Mouse (Mus musculus) left cerebral cortex, postnatal 36 days (tissue): ENCODE data around the gene Dxo. TPM values are rescaled to one million over a fixed set of nuclear protein-coding genes. Genes with fewer than 3 reads are reported as not detected.
"Not testable (repeated sequence)": the region's sequence is repeated elsewhere in the genome, so short reads cannot be mapped to it uniquely, and the experiment has no call there.

Experiments used
- DNase-seq, 2 experiments: peaks; one replicate each; pipeline ENCODE4 v3.0.0; 2021 to 2022; ENCODE audit warnings: low spot score in 2 of 2, mixed read lengths in 1 of 2
- intact Hi-C: fragments of 180-260 bp; cut with DNase I; formaldehyde crosslinking; loops from one replicate; pipeline ENCODE4 v1.15.1; 2025
- total RNA-seq, 2 experiments: library from RNA; stranded (reverse); gene quantifications; 2 replicates each; pipeline ENCODE4 v1.2.3; 2021

The Dxo gene
- total RNA-seq: 10 to 100 TPM; 39.4 to 45.4 TPM

DNA sequence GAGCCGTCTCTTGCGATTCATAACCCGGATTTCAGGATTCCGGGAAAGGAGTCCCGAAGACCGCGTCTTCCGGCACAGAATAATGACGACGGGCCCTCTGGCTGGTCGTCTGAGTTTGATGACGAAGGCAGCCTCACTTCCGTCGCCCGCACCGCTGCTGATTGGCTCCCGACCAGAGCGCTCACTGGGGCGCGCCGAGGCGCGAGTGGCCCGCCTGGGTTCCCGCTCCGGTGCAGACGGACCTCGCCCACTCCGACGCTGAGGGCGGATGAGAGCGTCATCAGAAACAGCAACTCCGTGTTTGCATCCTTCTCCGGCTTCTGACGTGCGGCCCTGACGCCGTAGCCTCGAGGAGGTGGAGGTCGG lies at the start of gene Dxo, which contains the start of gene Stk19:
Dxo (plus strand) TSS at position 164 of the 366 bp plus-strand sequence.
Stk19 (minus strand) TSS at position 90 of the 366 bp plus-strand sequence.
- DNase-seq: peak; percentile 98 to 99
- intact Hi-C loops: loop anchor here (1.0 to 5.0 kb wide), 4 partner anchors 13 to 405 kb away; partner anchors contain the start of genes Ddx39b, Nelfe and Skiv2l

DNA sequence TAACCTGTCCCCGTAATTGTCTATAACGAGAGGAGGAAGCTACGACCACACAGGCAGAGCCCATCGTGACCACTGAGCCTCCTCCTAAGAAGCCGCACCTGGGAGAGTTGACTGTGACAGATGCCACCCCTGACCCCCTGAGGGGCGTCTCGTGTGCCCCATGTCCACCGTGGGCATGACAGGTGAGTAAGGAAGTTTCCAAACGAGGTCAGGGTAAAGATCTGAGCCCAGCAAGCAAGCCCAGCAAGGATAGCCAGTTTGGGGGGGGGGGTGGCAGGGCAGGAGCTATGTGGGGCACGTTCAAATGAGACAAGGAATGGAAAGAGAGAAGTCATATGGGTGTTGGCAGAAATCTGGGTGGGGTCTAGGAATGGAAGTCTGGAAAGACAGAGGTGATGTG lies 41.8 kb upstream of the Dxo start:
- intact Hi-C loops: no loop called here
- DNase-seq: no peak

DNA sequence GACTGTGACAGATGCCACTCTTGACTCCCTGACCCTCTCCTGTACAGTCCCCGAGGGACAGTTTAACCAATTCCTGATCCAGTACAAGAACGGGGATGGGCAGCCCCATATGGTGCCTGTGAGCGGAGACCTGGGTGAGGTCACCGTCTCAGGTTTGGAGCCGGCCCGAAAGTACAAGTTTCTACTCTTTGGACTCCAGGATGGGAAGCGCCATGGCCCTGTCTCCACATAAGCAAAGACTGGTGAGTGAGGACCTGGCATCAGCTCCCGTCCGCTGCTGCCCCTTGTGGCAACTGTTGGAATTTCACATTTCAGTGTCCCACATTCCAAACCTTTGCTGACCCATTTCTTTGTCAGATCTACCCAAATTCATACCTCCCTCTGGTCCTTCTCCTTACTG lies 41.2 kb upstream of the Dxo start:
- no peak for DNase-seq
- intact Hi-C loops: no loop called here

DNA sequence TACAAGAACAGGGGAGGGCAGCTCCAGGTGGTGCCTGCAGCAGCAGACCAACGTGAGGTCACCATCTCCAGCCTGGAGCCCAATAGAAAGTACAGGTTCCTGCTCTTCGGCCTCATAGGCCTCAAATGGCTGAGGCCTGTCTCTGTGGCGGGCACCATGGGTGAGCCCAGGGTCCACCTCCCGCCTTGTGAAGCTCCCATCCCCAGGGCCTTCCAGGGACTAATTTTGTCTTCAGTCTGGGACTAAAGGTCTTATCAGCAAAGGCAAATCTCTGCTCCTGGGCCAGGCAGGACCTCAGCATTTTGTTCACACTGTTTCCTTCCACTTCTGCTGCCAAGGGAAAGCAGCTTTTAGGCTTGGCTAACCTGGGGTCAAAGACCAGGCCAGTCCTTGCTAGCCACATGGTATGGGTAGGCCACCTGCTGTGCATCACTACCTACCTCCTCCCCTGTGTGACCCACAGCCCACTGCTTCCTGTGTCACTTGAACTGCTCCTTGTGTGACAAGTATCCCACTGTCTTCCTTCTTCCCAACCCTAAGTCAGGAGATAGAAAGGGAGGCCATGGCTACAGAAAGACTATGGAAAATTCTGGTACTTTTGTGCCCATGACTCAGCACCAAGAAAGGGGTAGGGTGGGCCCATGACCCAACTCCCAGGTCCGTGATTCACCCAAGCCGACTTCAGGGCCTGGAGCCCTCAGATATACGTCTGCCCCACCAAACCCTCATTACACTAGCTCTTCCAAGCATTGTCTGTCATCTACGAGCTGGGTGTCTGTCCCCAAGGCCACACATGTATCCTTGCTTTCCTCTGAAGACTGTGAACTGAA lies 40.3 kb upstream of the Dxo start:
- DNase-seq: no peak
- intact Hi-C loops: no loop called here

DNA sequence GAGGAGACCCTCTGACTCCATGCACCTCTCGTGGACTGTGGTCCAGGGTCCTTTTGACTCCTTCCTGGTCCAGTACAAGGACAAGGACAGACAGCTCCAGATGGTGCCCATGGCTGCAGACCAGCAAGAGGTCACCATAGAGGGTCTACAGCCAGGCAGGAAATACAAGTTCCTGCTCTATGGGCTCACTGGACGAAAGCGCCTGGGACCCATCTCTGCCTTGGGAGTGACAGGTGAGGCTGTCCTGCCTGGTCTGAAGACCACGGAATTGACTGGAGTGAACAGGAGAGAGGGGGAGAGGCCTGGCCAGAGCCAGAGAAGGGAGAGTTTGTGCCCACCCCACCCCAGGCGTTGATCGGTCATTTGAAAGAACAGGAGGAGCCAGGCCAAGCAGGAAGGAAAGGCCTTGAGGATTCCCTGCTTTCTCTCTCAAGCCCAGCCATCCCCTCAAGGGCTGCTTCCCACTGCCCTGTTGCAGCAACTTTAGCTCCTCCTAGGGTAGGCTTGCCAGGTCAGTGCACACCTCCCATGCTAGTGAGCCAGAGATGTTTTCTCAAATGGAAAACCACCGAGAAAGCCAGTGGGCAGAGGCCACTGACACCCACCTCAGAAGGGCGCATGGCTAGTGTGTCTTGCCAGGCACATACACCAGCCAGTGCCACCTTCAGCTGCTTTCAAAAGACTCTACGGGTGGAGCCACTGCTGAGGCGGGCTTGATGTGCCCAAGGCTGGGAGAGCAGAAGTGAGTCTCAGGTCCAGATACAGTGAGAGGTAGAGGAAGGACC lies 39.4 kb upstream of the Dxo start:
- intact Hi-C loops, DNase-seq: not testable (repeated sequence)

DNA sequence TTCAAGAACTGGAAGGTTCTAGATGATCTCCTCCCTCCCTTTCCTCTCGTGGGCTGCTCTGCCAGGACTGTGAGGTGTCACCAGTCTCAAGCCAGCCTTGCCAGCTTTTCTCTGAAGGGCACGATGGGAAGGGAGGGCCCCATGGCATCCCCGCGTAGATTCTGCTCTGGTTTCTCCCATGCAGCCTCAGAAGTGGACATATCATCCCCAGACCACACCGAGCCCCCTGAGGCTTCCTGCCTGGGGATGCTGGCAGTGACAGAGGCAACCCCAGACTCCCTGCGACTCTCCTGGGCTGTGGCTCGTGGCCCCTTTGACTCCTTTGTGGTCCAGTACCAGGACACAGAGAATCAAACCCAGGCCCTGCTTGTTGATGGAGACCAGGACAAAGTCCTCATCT lies 38.7 kb upstream of the Dxo start:
- intact Hi-C loops, DNase-seq: not testable (repeated sequence)

DNA sequence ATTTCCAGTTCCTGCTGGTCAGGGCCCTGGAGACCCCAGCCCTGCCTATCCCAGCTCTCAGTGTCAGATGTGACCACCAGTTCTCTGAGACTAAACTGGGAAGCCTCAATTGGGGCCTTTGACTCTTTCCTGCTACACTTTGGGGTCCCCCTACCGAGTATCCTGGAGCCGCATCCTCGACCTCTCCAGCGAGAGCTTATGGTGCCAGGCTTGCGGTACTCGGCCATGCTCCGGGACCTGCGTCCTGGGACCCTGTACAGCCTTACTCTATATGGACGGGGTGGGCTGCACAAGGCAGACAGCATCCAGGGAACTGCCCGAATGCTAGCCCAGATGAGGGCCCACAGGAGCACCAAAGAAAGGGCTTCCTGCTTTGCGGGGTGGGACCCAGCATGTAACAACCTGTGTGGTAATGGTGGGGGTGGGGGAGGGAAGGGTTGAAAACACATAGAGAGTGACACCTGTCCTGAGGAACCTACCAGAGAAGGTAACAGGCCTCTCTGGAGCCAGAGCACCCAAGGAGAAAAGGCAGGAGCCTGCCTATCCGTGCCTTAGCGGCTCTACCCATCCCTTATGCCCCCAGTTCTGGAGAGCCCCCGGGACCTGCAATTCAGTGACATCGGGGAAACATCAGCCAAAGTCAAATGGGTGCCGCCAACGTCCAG lies 37.8 kb upstream of the Dxo start:
- no peak for DNase-seq
- intact Hi-C loops: no loop called here

DNA sequence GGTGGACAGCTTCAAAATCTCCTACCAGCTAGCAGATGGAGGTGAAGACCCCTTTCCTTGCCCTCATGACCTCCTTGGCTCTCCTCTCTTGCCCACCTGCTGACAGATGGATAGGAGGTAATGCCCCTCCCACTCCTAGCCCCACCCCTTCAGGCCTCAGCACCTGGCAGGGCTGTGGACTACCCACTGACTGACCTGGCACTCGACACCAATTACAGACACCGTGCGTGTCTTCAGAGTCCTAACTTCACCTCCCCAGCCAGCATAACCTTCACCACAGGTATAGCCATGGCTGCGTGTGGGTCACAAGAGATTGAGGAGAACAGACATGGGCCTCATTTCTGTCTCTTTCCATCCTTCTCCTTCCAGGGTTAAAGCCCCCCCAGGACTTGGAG lies 37.3 kb upstream of the Dxo start:
- DNase-seq: no peak
- intact Hi-C loops: no loop called here

DNA sequence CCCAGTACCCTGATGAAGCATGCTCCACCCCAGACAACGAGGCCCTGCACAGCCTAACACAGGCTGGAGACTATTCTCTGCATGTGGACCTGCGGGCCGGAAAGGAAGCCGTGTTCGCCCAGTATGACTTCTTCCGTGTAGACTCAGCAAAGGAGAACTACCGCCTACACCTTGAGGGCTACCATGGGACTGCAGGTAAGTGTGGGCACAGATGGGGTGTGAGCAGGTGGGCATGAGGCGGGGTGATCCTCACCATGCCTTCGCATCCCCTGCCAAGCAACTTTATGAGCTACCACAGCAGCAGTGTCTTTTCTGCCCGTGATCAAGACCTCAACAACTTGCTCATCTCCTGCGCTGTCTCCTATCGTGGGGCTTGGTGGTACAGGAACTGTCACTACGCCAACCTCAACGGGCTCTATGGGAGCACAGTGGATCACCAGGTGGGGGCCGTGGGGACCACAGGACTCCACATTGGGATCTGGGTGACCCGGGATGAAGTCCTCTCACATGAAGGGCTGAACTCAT lies 36.0 kb upstream of the Dxo start:
- DNase-seq, intact Hi-C loops: not testable (repeated sequence)

DNA sequence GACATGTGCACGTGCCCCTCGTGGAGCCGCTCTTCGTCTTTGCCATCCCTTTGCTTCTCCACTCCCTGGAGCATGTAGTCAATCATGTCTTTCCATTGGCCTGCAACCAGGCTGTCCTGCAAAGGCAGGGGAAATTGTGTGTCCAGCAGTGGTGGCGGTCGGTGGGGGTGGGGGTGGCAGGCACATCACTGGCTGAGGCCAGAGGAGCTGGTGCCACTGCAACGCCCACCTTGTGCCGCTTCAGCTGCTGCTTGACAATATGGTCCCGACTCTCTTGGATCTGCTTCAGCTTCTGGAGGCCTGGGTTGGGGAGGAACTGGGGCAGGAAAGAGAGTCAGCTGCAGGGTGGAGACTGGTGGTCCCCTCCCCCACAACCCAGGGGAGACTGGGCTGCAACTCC lies 34.1 kb upstream of the Dxo start:
- intact Hi-C loops: loop anchor here (2.0 kb wide), 1 partner anchor 84 kb away; no protein-coding TSS in a partner anchor
- not testable (repeated sequence) for DNase-seq

DNA sequence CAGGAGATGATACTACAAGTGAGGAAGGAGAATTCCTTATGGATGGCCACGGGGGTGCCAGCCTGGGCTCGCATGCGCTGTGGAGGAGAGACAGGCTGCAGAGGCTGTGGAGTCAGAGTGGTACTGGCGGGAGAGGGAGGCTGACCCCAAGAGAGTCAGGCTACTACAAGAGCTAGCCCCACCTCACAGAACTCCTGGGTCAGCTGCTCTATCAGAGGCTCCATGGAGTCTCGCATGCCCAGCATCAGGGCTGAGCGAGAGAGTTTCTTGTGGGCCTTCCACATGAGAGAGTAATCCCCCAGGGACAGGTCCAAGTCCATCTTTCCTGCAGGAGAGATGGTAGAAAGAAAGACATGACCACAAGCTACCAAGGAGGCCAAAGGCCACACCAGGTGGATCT lies 33.5 kb upstream of the Dxo start:
- not testable (repeated sequence) for DNase-seq
- intact Hi-C loops: loop anchor here (2.0 kb wide), 1 partner anchor 85 kb away; no protein-coding TSS in a partner anchor

DNA sequence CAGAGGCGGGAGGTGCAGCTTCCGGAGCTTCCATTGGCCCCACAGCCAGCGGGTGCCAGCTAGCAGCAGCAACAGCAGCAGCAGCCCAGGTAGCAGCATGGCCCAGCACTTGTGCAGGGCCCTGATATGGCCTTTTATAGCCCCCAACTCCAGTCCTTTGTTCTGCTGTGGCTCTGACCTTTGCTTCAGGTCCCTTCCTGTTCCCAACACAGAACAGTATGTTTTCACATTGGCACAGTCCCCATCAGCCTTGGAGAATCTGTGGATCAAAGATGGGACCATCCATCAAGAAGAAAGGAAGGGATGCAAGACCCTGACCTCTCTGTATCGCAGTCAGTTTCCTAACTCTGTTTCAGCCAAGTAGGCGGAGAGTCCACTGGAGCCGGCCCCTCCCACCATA lies 32.5 kb upstream of the Dxo start, which contains the start of gene Cyp21a1:
Cyp21a1 (minus strand) TSS at position 261 of the 400 bp plus-strand sequence.
- intact Hi-C loops, DNase-seq: not testable (repeated sequence)

DNA sequence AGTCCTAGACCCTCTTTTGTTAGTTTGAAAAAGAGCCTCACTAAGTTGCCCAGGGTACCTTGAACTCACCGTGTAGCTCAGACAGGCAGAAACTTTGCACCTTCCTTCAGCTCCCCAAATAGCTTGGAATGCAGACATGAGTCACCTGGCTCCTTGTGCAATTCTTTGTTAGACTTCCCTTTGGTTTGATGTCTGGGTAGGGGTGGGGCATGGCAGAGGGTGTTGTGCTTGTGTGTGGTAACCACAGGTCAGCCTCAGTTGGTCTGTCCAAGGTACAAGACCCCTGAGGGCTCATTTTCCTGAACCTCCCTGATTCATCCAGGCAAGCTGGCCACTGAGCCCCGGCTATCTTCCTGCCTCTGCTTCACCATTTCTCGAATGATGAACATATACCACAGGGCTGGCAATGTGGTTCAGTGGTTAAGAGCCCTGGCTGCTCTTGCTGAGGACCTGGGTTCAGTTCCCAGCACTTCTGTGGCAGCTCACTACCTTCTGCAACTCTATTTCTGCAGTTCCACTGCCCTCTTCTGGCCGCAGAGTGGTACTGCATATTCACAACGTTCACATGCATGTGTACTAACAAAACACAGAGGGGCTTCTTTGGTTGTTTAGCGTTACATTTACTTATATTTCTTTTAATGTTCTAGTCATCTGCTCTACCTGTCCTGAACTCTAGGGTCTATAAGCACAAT lies 31.8 kb upstream of the Dxo start:
- no peak for DNase-seq
- intact Hi-C loops: no loop called here

DNA sequence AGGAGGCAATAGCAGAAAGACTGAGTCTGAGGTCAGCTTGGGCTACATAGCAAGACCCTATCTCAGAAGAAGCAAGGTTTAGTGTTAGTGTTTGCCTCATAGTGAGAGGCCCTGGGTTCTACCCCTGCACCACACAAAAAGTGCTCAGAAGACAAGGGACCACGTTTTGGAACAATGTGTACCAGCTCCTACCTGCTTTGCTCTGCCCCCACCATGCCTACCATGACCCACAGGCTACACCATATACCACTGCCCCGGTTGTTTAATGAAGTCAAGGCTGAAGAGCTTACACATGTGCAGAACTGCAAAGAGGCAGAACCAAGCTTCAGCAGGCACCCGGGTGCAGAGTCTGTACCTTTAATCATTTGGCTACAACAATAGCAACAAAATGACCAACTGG lies 29.6 kb upstream of the Dxo start:
- DNase-seq: no peak
- intact Hi-C loops: no loop called here

DNA sequence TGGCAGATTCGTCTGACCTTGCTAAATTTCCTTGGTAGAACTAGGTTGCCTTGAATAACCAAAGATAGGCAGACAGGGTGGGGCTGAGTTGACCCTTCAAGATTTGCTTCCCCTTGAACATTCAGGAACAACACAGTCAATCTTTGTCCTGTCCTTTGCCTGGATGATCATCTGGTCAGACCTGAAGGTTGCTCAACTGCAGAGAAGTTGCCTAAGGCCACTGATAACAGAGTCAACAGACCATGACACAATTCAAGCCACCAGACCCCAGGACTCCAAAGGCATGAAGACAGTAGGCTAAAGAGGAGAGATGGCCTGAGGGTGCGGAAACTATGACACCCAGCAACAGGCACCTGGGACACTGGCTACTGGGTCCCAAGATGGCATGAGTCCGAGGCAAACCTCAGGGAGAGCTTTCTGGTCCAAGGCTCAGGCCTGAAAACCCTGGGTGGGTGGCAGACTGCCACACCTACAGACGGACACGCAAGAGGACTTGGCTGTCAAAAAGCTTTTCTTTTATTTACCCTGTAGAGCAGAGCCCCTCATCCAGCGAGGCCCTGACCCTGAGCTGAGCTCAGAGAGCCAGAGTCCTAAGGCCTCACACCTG lies 28.1 kb upstream of the Dxo start:
- intact Hi-C loops: no loop called here
- DNase-seq: no peak

DNA sequence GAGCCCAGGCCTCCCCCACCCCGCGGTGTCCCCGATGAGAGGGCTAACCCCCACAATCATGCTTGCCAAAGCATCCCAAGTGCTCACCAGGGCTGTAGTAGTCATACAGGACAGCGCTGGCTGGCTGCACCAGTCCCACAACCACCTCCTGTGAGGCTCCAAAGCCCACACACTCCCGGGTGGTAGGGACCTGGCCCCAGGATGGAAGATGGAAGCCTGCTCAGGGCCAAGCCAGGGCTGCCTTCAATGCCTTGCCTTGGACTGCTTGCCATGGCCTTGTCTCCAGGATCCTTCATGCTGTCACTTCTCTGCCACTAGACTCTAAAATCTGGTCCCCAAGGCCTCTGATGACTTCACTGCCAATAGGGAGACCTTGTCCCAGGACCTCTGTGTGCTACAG lies 26.4 kb upstream of the Dxo start:
- intact Hi-C loops, DNase-seq: not testable (repeated sequence)

DNA sequence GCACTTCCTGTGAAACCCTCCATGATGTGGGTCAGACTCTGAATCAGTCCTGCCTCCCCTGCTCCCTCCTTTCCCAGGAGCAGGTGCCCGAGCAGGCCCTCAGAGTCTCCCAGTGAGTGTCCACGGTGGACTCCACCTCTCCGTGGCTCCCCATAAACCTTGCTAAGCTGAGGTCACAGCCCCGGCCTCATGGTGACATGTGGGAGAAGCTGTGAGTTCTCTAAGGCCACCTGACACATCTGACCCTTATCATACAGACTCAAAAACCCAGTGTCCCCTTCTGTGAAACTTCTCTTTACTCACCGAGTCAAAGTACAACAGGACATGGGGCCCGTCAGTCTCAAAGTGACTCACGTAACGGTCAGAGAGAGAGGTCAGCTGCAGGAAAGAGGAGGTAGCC lies 26.0 kb upstream of the Dxo start:
- not testable (repeated sequence) for DNase-seq

DNA sequence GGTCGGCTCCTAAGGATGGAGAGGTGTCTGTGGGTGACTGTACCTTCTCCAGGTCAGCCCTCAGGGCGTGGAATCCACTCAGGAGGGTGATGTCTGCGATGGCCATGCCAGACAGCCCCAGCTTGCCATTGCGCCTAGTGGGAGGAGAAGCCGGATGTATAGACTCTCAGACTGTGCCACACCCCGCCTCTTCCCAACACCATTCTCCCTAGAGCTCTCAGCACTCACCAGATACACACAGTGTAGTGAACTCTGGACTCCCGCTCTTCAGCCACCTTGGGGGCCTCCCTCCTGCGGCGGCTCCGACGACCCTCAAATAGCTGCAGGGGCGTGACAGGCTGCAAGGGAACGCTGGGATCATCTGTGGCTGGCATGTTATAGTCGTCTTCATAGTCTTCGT lies 25.5 kb upstream of the Dxo start:
- intact Hi-C loops: no loop called here
- no peak for DNase-seq

More for the DNA sequence above, 26.0 kb upstream of the Dxo start:
- intact Hi-C loops: not testable (repeated sequence)

DNA sequence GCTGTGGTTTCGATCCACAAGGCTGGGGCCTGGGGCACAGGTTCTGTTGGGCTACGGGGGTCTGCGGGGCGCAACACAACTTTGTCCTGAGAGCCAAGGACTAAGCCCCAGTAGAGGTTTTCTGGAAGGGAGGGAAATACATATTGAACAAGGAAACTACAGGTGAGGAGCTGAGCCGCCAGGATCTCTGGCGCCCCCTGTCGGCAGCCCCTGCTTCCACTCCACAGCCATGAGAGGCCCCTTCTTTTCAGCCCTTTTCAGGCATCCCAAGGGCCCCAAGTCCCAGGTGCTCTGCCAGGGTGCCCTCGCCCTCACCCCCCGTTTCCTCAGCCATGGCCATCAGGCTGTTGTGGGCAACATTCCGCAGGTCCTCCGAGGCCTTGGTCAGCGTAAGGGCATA lies 23.1 kb upstream of the Dxo start:
- not testable (repeated sequence) for DNase-seq
- intact Hi-C loops: loop anchor here (2.0 kb wide), 1 partner anchor 81 kb away; no protein-coding TSS in a partner anchor
